Mouse (Mus musculus): ENCODE results near the gene P2rx7.

DNA sequence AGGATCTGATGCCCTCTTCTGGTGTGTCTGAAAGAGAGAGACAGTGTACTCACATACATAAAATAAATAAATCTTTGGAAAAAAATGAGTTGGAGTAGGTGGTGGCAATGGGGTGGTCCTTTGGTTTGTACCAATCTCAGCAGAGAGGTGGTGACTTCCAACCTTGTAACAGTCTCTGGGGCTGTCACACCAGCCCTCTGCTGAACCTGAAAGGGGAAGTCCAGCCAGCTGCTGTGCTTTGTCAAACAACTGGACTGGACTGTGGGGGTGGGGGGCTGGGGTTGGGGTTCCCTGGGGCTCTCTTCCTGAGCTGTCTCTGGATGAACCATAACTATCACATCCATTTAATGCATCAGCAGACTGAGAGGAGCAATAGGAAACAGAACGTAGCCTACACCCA is 72.0 kb downstream of the P2rx7 start:
- TF ChIP-seq POLR2A (IDR thresholded peaks at IDR 0.05; ENCODE audit: borderline replicate concordance, extremely low read depth, low read depth, low read length) (no peak), CTCF (IDR thresholded peaks at IDR 0.05; ENCODE audit: insufficient read depth, low read length) (no peak)
